Mouse (Mus musculus) MEL (cell line): Measurements from ENCODE around the gene Ormdl2. TPM values are rescaled to one million over a fixed set of nuclear protein-coding genes. Genes with fewer than 3 reads are reported as not detected.

Source experiments
- DNase-seq: peaks from one replicate; pipeline ENCODE4 v3.0.0; 2011; ENCODE audit warnings: low read depth, low spot score
- H3K27ac ChIP-seq: 2 replicates; pipeline ENCODE4 v1.5.1; 2012; ENCODE audit warnings: low read depth, mild to moderate bottlenecking, control low read depth, low read length, moderate library complexity; ENCODE audit not compliant: control insufficient read depth
- H3K27me3 ChIP-seq, 2 experiments: fragments of 150-350 bp in 1 of 2; sonication (generic) in 1 of 2; 2 replicates each; pipeline ENCODE4 v1.6.1; 2012; ENCODE audit warnings: low read length in 2 of 2, mild to moderate bottlenecking in 2 of 2, improper control_type of control experiment in 1 of 2, moderate library complexity in 1 of 2; ENCODE audit not compliant: insufficient read depth in 2 of 2, control insufficient read depth in 1 of 2
- H3K36me3 ChIP-seq, 2 experiments: 2 replicates each; pipeline ENCODE4 v1.6.1; 2012 to 2014; ENCODE audit warnings: low read length in 2 of 2, improper control_type of control experiment in 1 of 2, inconsistent platforms in 1 of 2, mild to moderate bottlenecking in 1 of 2; ENCODE audit not compliant: insufficient read depth in 2 of 2, control insufficient read depth in 1 of 2
- H3K4me1 ChIP-seq, 2 experiments: fragments of 150-350 bp in 1 of 2; sonication (generic) in 1 of 2; 2 replicates each; pipeline ENCODE4 v1.6.1; 2012; ENCODE audit warnings: low read length in 2 of 2, improper control_type of control experiment in 1 of 2, mild to moderate bottlenecking in 1 of 2; ENCODE audit not compliant: insufficient read depth in 2 of 2, control insufficient read depth in 1 of 2
- H3K4me3 ChIP-seq, 2 experiments: fragments of 150-350 bp in 1 of 2; sonication (generic) in 1 of 2; 2 replicates each; pipeline ENCODE4 v1.5.1; 2012; ENCODE audit warnings: low read depth in 2 of 2, low read length in 2 of 2, mild to moderate bottlenecking in 2 of 2, moderate library complexity in 2 of 2, control low read depth in 1 of 2, improper control_type of control experiment in 1 of 2; ENCODE audit not compliant: control insufficient read depth in 1 of 2, insufficient read depth in 1 of 2
- H3K79me2 ChIP-seq: 2 replicates; pipeline ENCODE4 v1.6.1; 2012; ENCODE audit warnings: mild to moderate bottlenecking, low read length, moderate library complexity; ENCODE audit not compliant: control insufficient read depth, poor library complexity, insufficient read depth
- H3K9ac ChIP-seq: 2 replicates; pipeline ENCODE4 v1.6.1; 2012; ENCODE audit warnings: low read depth, mild to moderate bottlenecking, control low read depth, low read length, moderate library complexity; ENCODE audit not compliant: control insufficient read depth, poor library complexity, severe bottlenecking
- H3K9me3 ChIP-seq: fragments of 150-350 bp; sonication (generic); replicated peaks from 2 replicates; pipeline ENCODE4 v1.6.1; 2012; ENCODE audit warnings: mild to moderate bottlenecking, low read length, improper control_type of control experiment, moderate library complexity; ENCODE audit not compliant: insufficient read depth
- BHLHE40 ChIP-seq: IDR thresholded peaks from 2 replicates; pipeline ENCODE4 v1.6.1; 2012; ENCODE audit warnings: low read depth, mild to moderate bottlenecking, inconsistent platforms, low read length, improper control_type of control experiment, borderline replicate concordance
- CHD1 ChIP-seq: IDR thresholded peaks from 2 replicates; pipeline ENCODE4 v1.6.1; 2012; ENCODE audit warnings: low read depth, mild to moderate bottlenecking, inconsistent platforms, low read length, improper control_type of control experiment
- CHD2 ChIP-seq: IDR thresholded peaks from 2 replicates; pipeline ENCODE4 v1.6.1; 2011; ENCODE audit warnings: low read length, improper control_type of control experiment
- CTCF ChIP-seq, 3 experiments: IDR thresholded peaks in 2 of 3; conservative IDR thresholded peaks in 1 of 3; 2 replicates each; pipeline ENCODE4 v1.5.1; 2011 to 2012; ENCODE audit warnings: low read length in 3 of 3, low read depth in 2 of 3, mild to moderate bottlenecking in 2 of 3, improper control_type of control experiment in 1 of 3, inconsistent platforms in 1 of 3, mixed read lengths in 1 of 3, moderate library complexity in 1 of 3; ENCODE audit not compliant: control insufficient read depth in 1 of 3, insufficient read depth in 1 of 3, poor library complexity in 1 of 3, severe bottlenecking in 1 of 3
- ELF1 ChIP-seq: IDR thresholded peaks from 2 replicates; pipeline ENCODE4 v1.6.1; 2014; ENCODE audit warnings: low read depth, mild to moderate bottlenecking, inconsistent platforms, low read length, improper control_type of control experiment, moderate library complexity
- EP300 ChIP-seq, 2 experiments: IDR thresholded peaks; 2 replicates each; pipeline ENCODE4 v1.6.1; 2011; ENCODE audit warnings: improper control_type of control experiment in 2 of 2, low read length in 2 of 2, low read depth in 1 of 2, mild to moderate bottlenecking in 1 of 2
- ETS1 ChIP-seq: IDR thresholded peaks from 2 replicates; pipeline ENCODE4 v1.6.1; 2012; ENCODE audit warnings: low read depth, mild to moderate bottlenecking, inconsistent platforms, low read length, improper control_type of control experiment, moderate library complexity
- GABPA ChIP-seq: IDR thresholded peaks from 2 replicates; pipeline ENCODE4 v1.6.1; 2012; ENCODE audit warnings: low read depth, mild to moderate bottlenecking, inconsistent platforms, low read length, improper control_type of control experiment, moderate library complexity
- GATA1 ChIP-seq: IDR thresholded peaks from 2 replicates; pipeline ENCODE4 v1.6.1; 2011; ENCODE audit warnings: low read depth, low read length, improper control_type of control experiment
- HCFC1 ChIP-seq: IDR thresholded peaks from 2 replicates; pipeline ENCODE4 v1.6.1; 2012; ENCODE audit warnings: low read depth, mild to moderate bottlenecking, inconsistent platforms, low read length, improper control_type of control experiment, moderate library complexity
- JUND ChIP-seq: IDR thresholded peaks from 2 replicates; pipeline ENCODE4 v1.6.1; 2011; ENCODE audit warnings: low read depth, mild to moderate bottlenecking, improper control_type of control experiment, low read length
- KAT2A ChIP-seq: conservative IDR thresholded peaks from 2 replicates; pipeline ENCODE4 v1.6.1; 2012; ENCODE audit warnings: low read depth, low read length, improper control_type of control experiment, inconsistent platforms
- MAFK ChIP-seq: IDR thresholded peaks from 2 replicates; pipeline ENCODE4 v1.6.1; 2011; ENCODE audit warnings: low read depth, mild to moderate bottlenecking, low read length, improper control_type of control experiment, borderline replicate concordance
- MAX ChIP-seq: IDR thresholded peaks from 2 replicates; pipeline ENCODE4 v1.6.1; 2011; ENCODE audit warnings: low read length, improper control_type of control experiment
- MAZ ChIP-seq: IDR thresholded peaks from 2 replicates; pipeline ENCODE4 v1.6.1; 2012; ENCODE audit warnings: low read depth, mild to moderate bottlenecking, inconsistent platforms, low read length, improper control_type of control experiment
- MXI1 ChIP-seq: IDR thresholded peaks from 2 replicates; pipeline ENCODE4 v1.6.1; 2011; ENCODE audit warnings: mild to moderate bottlenecking, low read depth, low read length, improper control_type of control experiment
- MYB ChIP-seq: IDR thresholded peaks from 2 replicates; pipeline ENCODE4 v1.6.1; 2011; ENCODE audit warnings: mild to moderate bottlenecking, low read depth, low read length, improper control_type of control experiment
- MYC ChIP-seq: IDR thresholded peaks from 2 replicates; pipeline ENCODE4 v1.6.1; 2011; ENCODE audit warnings: low read depth, mild to moderate bottlenecking, low read length, improper control_type of control experiment, moderate library complexity
- NELFE ChIP-seq: IDR thresholded peaks from 2 replicates; pipeline ENCODE4 v1.6.1; 2011; ENCODE audit warnings: low read depth, low read length, improper control_type of control experiment
- NRF1 ChIP-seq: IDR thresholded peaks from 2 replicates; pipeline ENCODE4 v1.6.1; 2014; ENCODE audit warnings: low read depth, mild to moderate bottlenecking, inconsistent platforms, low read length, improper control_type of control experiment, moderate library complexity; ENCODE audit not compliant: poor library complexity, insufficient read depth, severe bottlenecking
- POLR2A ChIP-seq, 2 experiments: IDR thresholded peaks; 2 replicates each; pipeline ENCODE4 v1.6.1; 2011 to 2012; ENCODE audit warnings: low read length in 2 of 2, mild to moderate bottlenecking in 2 of 2, control low read depth in 1 of 2, improper control_type of control experiment in 1 of 2, low read depth in 1 of 2, moderate library complexity in 1 of 2; ENCODE audit not compliant: control insufficient read depth in 1 of 2, insufficient read depth in 1 of 2, poor library complexity in 1 of 2
- POLR2AphosphoS2 ChIP-seq: IDR thresholded peaks from 2 replicates; pipeline ENCODE4 v1.6.1; 2011; ENCODE audit warnings: low read length, improper control_type of control experiment
- POLR2AphosphoS5 ChIP-seq: IDR thresholded peaks from 2 replicates; pipeline ENCODE4 v1.6.1; 2012; ENCODE audit warnings: low read depth, borderline replicate concordance, mild to moderate bottlenecking, inconsistent platforms, low read length, moderate library complexity, mixed read lengths
- RAD21 ChIP-seq: IDR thresholded peaks from 2 replicates; pipeline ENCODE4 v1.6.1; 2011; ENCODE audit warnings: mild to moderate bottlenecking, low read depth, low read length, improper control_type of control experiment
- RCOR1 ChIP-seq: IDR thresholded peaks from 2 replicates; pipeline ENCODE4 v1.6.1; 2012; ENCODE audit warnings: low read depth, mild to moderate bottlenecking, inconsistent platforms, low read length, improper control_type of control experiment
- SIN3A ChIP-seq: IDR thresholded peaks from 2 replicates; pipeline ENCODE4 v1.6.1; 2012; ENCODE audit warnings: low read length, improper control_type of control experiment, inconsistent platforms
- SMC3 ChIP-seq: IDR thresholded peaks from 2 replicates; pipeline ENCODE4 v1.6.1; 2011; ENCODE audit warnings: low read depth, low read length, improper control_type of control experiment
- TAL1 ChIP-seq: IDR thresholded peaks from 2 replicates; pipeline ENCODE4 v1.6.1; 2012; ENCODE audit warnings: mild to moderate bottlenecking, inconsistent platforms, low read length, moderate library complexity, mixed read lengths
- TBP ChIP-seq: IDR thresholded peaks from 2 replicates; pipeline ENCODE4 v1.8.0; 2011; ENCODE audit warnings: low read depth, low read length, improper control_type of control experiment
- TCF12 ChIP-seq: IDR thresholded peaks from 2 replicates; pipeline ENCODE4 v1.6.1; 2014; ENCODE audit warnings: low read depth, mild to moderate bottlenecking, inconsistent platforms, low read length, improper control_type of control experiment, moderate library complexity
- UBTF ChIP-seq: IDR thresholded peaks from 2 replicates; pipeline ENCODE4 v1.6.1; 2012; ENCODE audit warnings: low read depth, mild to moderate bottlenecking, inconsistent platforms, low read length, improper control_type of control experiment, moderate library complexity, borderline replicate concordance; ENCODE audit not compliant: insufficient read depth
- USF1 ChIP-seq: IDR thresholded peaks from 2 replicates; pipeline ENCODE4 v1.6.1; 2014; ENCODE audit warnings: low read depth, mild to moderate bottlenecking, inconsistent platforms, low read length, improper control_type of control experiment, moderate library complexity
- ZC3H11A ChIP-seq: IDR thresholded peaks from 2 replicates; pipeline ENCODE4 v1.6.1; 2012; ENCODE audit warnings: low read depth, mild to moderate bottlenecking, inconsistent platforms, low read length, improper control_type of control experiment
- ZKSCAN1 ChIP-seq: IDR thresholded peaks from 2 replicates; pipeline ENCODE4 v1.6.1; 2012; ENCODE audit warnings: low read depth, mild to moderate bottlenecking, inconsistent platforms, low read length, improper control_type of control experiment, moderate library complexity
- ZMIZ1 ChIP-seq: IDR thresholded peaks from 2 replicates; pipeline ENCODE4 v1.6.1; 2012; ENCODE audit warnings: low read depth, mild to moderate bottlenecking, inconsistent platforms, low read length, improper control_type of control experiment, moderate library complexity
- ZNF384 ChIP-seq: IDR thresholded peaks from 2 replicates; pipeline ENCODE4 v1.6.1; 2012; ENCODE audit warnings: low read depth, mild to moderate bottlenecking, inconsistent platforms, low read length, improper control_type of control experiment
- polyA plus RNA-seq, 2 experiments: library from polyadenylated mRNA; stranded (reverse) in 1 of 2; unstranded in 1 of 2; fragments of >175 nt in 1 of 2; fragments of >200 nt in 1 of 2; gene quantifications; 2 replicates each; pipeline versions ENCODE4 v1.2.1 to v1.2.4; 2012; ENCODE audit warnings: low replicate concordance in 2 of 2, low read depth in 1 of 2; ENCODE audit not compliant: insufficient read length in 2 of 2, insufficient read depth in 1 of 2, missing spikeins in 1 of 2
- total RNA-seq: library from RNA; depleted of rRNA; stranded (reverse); fragments of 300-350 nt; gene quantifications from 2 replicates; pipeline ENCODE4 v1.2.3, GENCODE M21; 2012; rRNA removed

Ormdl2 gene
- total RNA-seq (90.7 and 100 TPM in 2 replicates), polyA plus RNA-seq (100 to 1,000 TPM; 114 to 278 TPM)

GRCm38 (mm10) chr10:128821358-128822056 is at the start of gene Ormdl2:
Gene Ormdl2, minus strand, starts transcription at chr10:128821645.
- H3K9ac ChIP-seq, result peak within 1 kb of the TSS; percentile 98
- peaks cover 5 to 8% of the 10 kb centered on the region in 2 experiments; a peak in 3 of 4 replicates for H3K4me1 ChIP-seq
- peak; percentile 100 for DNase-seq
- H3K9me3 ChIP-seq, result no peaks in the 10 kb centered on the region
- peak within 1 kb of the TSS; percentile 71 for H3K27ac ChIP-seq
- no peaks in the 10 kb centered on the region for H3K27me3 ChIP-seq
- H3K4me3 ChIP-seq, result peak within 1 kb of the TSS; percentile 90 to 100
- H3K79me2 ChIP-seq, result peaks cover 46% of the 10 kb centered on the region
- H3K36me3 ChIP-seq, result peaks cover 23 to 26% of the 10 kb centered on the region in 2 experiments
- TF ChIP-seq SMC3 (no peak), ZC3H11A (no peak), MAX (no peak; the same call in 1 of the 2 replicates), ZMIZ1 (peak; percentile 94), MYB (no peak), MAZ (peak; percentile 100), HCFC1 (peak; percentile 86), NRF1 (0 out of 2 replicates have a peak, but pooled peaks have one; percentile 6), CTCF (IDR thresholded peaks at IDR 0.05 in 2 of 3, conservative IDR thresholded peaks at IDR 0.05 in 1 of 3; ENCODE audit: control insufficient read depth in 1 of 3, insufficient read depth in 1 of 3, low read depth in 2 of 3, low read length in 3 of 3, poor library complexity in 1 of 3, severe bottlenecking in 1 of 3) (no peak), RCOR1 (no peak), UBTF (no peak), ZKSCAN1 (no peak), KAT2A (peak; percentile 13; the same call in 1 of the 2 replicates), GABPA (no peak), BHLHE40 (no peak), RAD21 (no peak), EP300 (IDR thresholded peaks at IDR 0.05; ENCODE audit: low read depth in 1 of 2, low read length in 2 of 2) (no peak; a peak in 1 of 4 replicates), TAL1 (no peak), POLR2AphosphoS5 (no peak), ZNF384 (no peak), MXI1 (peak; percentile 83), MAFK (no peak), POLR2AphosphoS2 (peak; percentile 92), TBP (peak; percentile 77; the same call in 1 of the 2 replicates), ETS1 (no peak; the same call in 1 of the 2 replicates), GATA1 (no peak), CHD2 (peak; percentile 76), POLR2A (IDR thresholded peaks at IDR 0.05; ENCODE audit: control insufficient read depth in 1 of 2, insufficient read depth in 1 of 2, low read depth in 1 of 2, low read length in 2 of 2, poor library complexity in 1 of 2) (peak; percentile 70 to 86), SIN3A (peak; percentile 95), MYC (0 out of 2 replicates have a peak, but pooled peaks have one; percentile 18), CHD1 (no peak), TCF12 (peak; percentile 22; the same call in 1 of the 2 replicates), NELFE (peak; percentile 76), USF1 (0 out of 2 replicates have a peak, but pooled peaks have one; percentile 20), ELF1 (peak; percentile 95), JUND (no peak)
